Mouse (Mus musculus): Measurements from ENCODE around the gene Ttc30a1. TPM values are rescaled to one million over a fixed set of nuclear protein-coding genes. Genes with fewer than 3 reads are reported as not detected.
"Not testable (repeated sequence)": the region's sequence is repeated elsewhere in the genome, so short reads cannot be mapped to it uniquely, and the experiment has no call there.

Gene Ttc30a1
- 8.5 TPM in 2 replicates for polyA plus RNA-seq (2015; fragmentation: Nextera tagmentation; extraction: Ambion mirVana)

- Histone ChIP-seq H3K4me3 (replicated peaks) (peak within 1 kb of the TSS; percentile 49), H3K4me1 (replicated peaks) (peaks cover 12% of the 10 kb centered on the region), H3K4me2 (replicated peaks) (peak within 1 kb of the TSS; percentile 68), H3K9ac (replicated peaks) (peak within 1 kb of the TSS; percentile 52; the same call in 1 of the 2 replicates)
- peak; percentile 78 for ATAC-seq
- H3K36me3 ChIP-seq, H3K9me3 ChIP-seq, H3K27me3 ChIP-seq, H3K27ac ChIP-seq: not testable (repeated sequence)
- 2% methylated on average over 33 of the region's 34 CpGs for WGBS
These were observed at the start of gene Ttc30a1 for GRCm38 (mm10) chr2:75981440-75982081. Gene Ttc30a1, minus strand, starts transcription at chr2:75981967.

DNA sequence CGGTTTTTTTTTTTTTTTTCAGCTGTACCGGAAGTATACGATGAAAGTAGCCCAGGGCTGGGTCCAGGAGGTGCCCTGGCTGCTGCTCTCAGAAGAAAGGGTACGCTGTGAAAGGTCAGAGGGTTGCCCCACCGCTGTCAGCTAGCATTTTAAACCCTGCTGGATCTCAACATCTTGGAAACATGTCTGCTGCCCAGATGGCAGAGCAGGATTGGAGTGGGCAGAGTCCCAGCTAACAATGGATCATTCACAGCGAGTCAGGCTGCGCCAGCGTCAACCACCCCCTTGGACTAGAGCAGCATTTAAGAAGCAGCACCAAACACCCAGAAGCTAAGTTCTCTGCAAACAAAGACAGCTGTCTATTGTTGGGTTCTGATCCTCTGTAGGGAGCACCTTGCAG is 48.3 kb upstream of the Ttc30a1 start:
- Histone ChIP-seq H3K4me2 (replicated peaks) (peak overlapping the region; percentile 29; the same call in 1 of the 2 replicates), H3K36me3 (no peaks in the 10 kb centered on the region), H3K27ac (peak overlapping the region; percentile 93), H3K4me3 (replicated peaks) (no peak overlapping the region), H3K9ac (replicated peaks) (peak overlapping the region; percentile 42), H3K4me1 (replicated peaks) (peaks cover 25% of the 10 kb centered on the region), H3K27me3 (no peaks in the 10 kb centered on the region), H3K9me3 (no peaks in the 10 kb centered on the region)
- 7% methylated on average over 8 of the region's 8 CpGs for WGBS
- peak; percentile 78 for ATAC-seq

DNA sequence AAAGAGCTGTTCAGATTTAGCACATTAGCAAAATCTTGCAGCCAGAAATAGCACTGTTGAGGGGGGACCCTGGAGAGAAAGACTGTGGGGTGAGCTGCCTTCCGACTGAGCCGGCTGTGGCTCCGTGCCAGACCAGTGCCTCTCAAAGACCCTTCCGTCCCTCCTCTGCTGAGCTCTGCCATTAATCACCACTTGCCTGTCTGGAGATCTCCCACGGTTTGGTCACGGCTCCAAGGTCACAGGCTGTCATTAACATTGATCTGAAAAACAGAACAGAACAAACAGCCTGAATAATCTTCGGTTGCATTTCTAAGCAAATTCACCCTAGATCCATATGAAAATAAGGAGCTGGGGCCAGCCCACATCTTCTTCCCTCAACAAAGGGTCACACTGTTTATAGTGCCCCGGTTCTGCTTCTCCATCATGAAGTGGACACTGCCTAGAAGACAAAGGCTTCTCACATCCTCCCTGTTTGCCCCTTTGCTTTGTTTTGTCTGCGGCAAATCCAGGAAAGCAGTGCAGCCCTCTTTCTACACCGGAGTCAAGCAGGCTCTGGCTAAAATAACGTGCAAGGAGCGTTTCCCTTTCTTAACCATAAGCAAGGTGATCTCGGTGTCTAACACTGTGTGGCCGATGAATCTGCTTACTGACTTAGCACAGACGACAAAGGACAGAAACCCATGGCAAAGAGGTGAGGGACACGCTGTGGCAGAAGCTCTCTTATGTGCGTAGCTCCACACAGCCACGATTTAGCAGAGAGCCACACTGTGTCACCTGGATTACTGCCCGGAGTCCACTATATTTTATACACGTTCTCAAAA is 47.5 kb upstream of the Ttc30a1 start:
- WGBS = 14% methylated on average over 20 of the region's 20 CpGs
- no peaks in the 10 kb centered on the region for H3K36me3 ChIP-seq
- H3K27me3 ChIP-seq = no peaks in the 10 kb centered on the region
- H3K9ac ChIP-seq (replicated peaks) = peak overlapping the region; percentile 42
- H3K4me2 ChIP-seq (replicated peaks) = peak overlapping the region; percentile 29
- no peaks in the 10 kb centered on the region for H3K9me3 ChIP-seq
- H3K4me1 ChIP-seq (replicated peaks) = peaks cover 25% of the 10 kb centered on the region
- H3K4me3 ChIP-seq (replicated peaks) = no peak overlapping the region
- peak overlapping the region; percentile 93 for H3K27ac ChIP-seq
- ATAC-seq = peak; percentile 88

DNA sequence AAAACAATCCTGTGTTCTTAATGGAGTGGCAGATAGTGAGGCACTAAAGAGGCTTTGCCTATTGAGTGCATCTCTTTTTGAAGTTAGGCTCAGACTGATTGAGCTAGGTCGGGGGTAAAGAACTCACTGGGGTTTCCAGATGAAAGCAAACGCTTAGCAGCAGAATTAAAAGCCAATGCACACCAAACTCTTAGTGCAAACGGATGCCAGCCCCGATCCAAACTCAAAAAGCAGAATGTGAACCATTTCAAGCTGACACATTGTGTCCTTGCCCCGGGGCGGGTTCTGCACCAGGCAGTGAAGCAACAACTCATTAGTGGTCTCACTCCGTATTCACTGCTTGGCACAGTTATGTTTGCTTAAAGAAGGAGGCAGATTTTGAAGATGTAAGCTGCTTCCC is 35.1 kb upstream of the Ttc30a1 start:
- no peaks in the 10 kb centered on the region for H3K27me3 ChIP-seq
- ATAC-seq = peak; percentile 80
- WGBS = 3% methylated on average over 7 of the region's 7 CpGs
- H3K4me3 ChIP-seq (replicated peaks) = no peak overlapping the region
- H3K4me1 ChIP-seq (replicated peaks) = peaks cover 24% of the 10 kb centered on the region
- peak overlapping the region; percentile 19; the same call in 1 of the 2 replicates for H3K4me2 ChIP-seq (replicated peaks)
- H3K9me3 ChIP-seq = no peaks in the 10 kb centered on the region
- no peaks in the 10 kb centered on the region for H3K36me3 ChIP-seq
- 0 out of 2 replicates have a peak overlapping the region, but pooled peaks have one; percentile 3 for H3K27ac ChIP-seq
- H3K9ac ChIP-seq (replicated peaks) = no peak overlapping the region

GRCm38 (mm10) chr2:76016136-76016535 is 34.4 kb upstream of the Ttc30a1 start:
- Histone ChIP-seq H3K4me3 (replicated peaks) (no peak overlapping the region), H3K36me3 (no peaks in the 10 kb centered on the region), H3K9ac (replicated peaks) (no peak overlapping the region), H3K4me1 (replicated peaks) (peaks cover 22% of the 10 kb centered on the region), H3K27me3 (no peaks in the 10 kb centered on the region), H3K4me2 (replicated peaks) (no peak overlapping the region), H3K9me3 (no peaks in the 10 kb centered on the region), H3K27ac (no peak overlapping the region)
- WGBS = 76% methylated on average over 8 of the region's 8 CpGs
- no peak for ATAC-seq

DNA sequence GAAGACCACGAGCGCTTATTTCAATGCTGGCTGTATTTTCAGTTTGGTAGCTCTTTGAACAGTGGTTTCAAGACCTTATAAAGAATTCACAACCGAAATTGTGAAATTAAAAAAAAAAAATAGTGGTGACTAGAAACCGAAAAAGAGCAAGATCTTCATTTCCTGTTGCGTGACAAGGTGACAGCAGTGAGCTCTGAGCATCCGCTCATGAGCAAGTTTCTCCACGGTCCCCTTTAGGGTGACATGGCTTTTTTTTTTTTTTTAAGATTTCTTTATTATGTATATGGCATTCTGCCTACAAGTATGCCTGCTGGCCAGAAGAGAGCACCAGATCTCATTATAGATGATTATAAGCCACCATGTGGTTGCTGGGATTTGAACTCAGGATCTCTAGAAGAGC is 33.7 kb upstream of the Ttc30a1 start:
- Histone ChIP-seq H3K36me3 (no peaks in the 10 kb centered on the region), H3K9ac (replicated peaks) (no peak overlapping the region), H3K4me2 (replicated peaks) (no peak overlapping the region), H3K9me3 (no peaks in the 10 kb centered on the region), H3K27me3 (no peaks in the 10 kb centered on the region), H3K4me3 (replicated peaks) (no peak overlapping the region), H3K27ac (no peak overlapping the region), H3K4me1 (replicated peaks) (peaks cover 18% of the 10 kb centered on the region)
- 93% methylated on average over 7 of the region's 7 CpGs for WGBS
- ATAC-seq = no peak

- Histone ChIP-seq H3K9me3 (no peaks in the 10 kb centered on the region), H3K4me1 (replicated peaks) (peaks cover 18% of the 10 kb centered on the region), H3K9ac (replicated peaks) (no peak overlapping the region), H3K27me3 (no peaks in the 10 kb centered on the region), H3K4me3 (replicated peaks) (no peak overlapping the region), H3K36me3 (no peaks in the 10 kb centered on the region), H3K4me2 (replicated peaks) (no peak overlapping the region), H3K27ac (no peak overlapping the region)
- no peak for ATAC-seq
- WGBS = 88% methylated on average over 3 of the region's 3 CpGs
These were observed 32.9 kb upstream of the Ttc30a1 start for GRCm38 (mm10) chr2:76014659-76015058.

DNA sequence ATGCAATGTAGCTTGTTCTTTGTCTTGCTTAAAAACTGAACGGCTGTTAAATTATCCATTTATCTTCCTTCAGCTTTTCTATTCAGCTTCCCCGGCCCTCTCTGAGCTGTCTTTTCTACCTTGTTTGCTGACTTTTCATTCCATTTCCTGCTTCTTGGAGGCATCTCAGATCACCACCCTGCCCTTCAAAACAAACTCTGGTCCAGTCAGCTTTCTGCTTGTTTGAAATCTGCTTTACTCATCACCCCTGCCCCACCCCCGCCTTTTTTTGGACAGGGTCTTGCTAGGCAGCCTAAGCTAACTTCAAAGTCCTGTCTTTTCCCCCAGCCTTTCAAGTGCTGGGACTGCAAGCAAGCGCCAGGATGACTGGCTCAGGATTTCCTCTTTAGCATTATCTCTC is 24.4 kb upstream of the Ttc30a1 start:
- no peak overlapping the region for H3K4me3 ChIP-seq (replicated peaks)
- H3K4me2 ChIP-seq (replicated peaks) = no peak overlapping the region
- ATAC-seq = no peak
- H3K27me3 ChIP-seq = no peaks in the 10 kb centered on the region
- H3K36me3 ChIP-seq = no peaks in the 10 kb centered on the region
- H3K9me3 ChIP-seq = no peaks in the 10 kb centered on the region
- peaks cover 5% of the 10 kb centered on the region; the same call in 1 of the 2 replicates for H3K4me1 ChIP-seq (replicated peaks)
- 10% methylated on average over 4 of the region's 4 CpGs for WGBS
- no peak overlapping the region for H3K9ac ChIP-seq (replicated peaks)
- no peak overlapping the region for H3K27ac ChIP-seq

GRCm38 (mm10) chr2:76002899-76003298 is 21.1 kb upstream of the Ttc30a1 start:
- WGBS = 83% methylated on average over 9 of the region's 9 CpGs
- no peaks in the 10 kb centered on the region for H3K9me3 ChIP-seq
- no peaks in the 10 kb centered on the region for H3K27me3 ChIP-seq
- H3K4me2 ChIP-seq (replicated peaks) = no peak overlapping the region
- H3K4me3 ChIP-seq (replicated peaks) = no peak overlapping the region
- H3K36me3 ChIP-seq = no peaks in the 10 kb centered on the region
- no peak overlapping the region for H3K9ac ChIP-seq (replicated peaks)
- no peak overlapping the region for H3K27ac ChIP-seq
- no peak for ATAC-seq
- peaks cover 5% of the 10 kb centered on the region; the same call in 1 of the 2 replicates for H3K4me1 ChIP-seq (replicated peaks)

GRCm38 (mm10) chr2:76001392-76001791 is 19.6 kb upstream of the Ttc30a1 start:
- Histone ChIP-seq H3K4me2 (replicated peaks) (no peak overlapping the region), H3K4me3 (replicated peaks) (no peak overlapping the region), H3K36me3 (no peaks in the 10 kb centered on the region), H3K9ac (replicated peaks) (no peak overlapping the region), H3K4me1 (replicated peaks) (peaks cover 5% of the 10 kb centered on the region; the same call in 1 of the 2 replicates), H3K27ac (no peak overlapping the region), H3K27me3 (no peaks in the 10 kb centered on the region), H3K9me3 (no peaks in the 10 kb centered on the region)
- no peak for ATAC-seq
- 49% methylated on average over 8 of the region's 8 CpGs for WGBS

DNA sequence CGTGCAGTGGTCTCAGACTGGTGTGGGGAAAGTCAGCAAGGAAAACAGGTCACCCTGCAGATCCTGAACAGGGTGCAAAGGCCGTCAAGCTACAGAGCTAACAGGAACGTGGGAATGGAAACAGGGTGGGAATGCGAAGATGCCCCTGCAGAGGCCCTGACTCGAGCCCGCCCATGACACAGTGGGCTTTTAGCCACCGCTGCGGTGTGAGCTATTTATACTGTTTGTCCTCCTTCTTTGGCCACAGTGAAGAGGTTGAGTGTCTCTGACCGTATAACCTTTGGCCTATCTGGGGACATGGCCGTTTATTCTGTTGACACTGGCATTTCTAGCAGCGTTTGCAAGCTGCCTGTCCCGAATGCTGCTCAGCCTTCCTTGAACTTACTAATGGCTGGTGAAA is 17.9 kb upstream of the Ttc30a1 start:
- no peak overlapping the region for H3K27ac ChIP-seq
- WGBS = 64% methylated on average over 12 of the region's 12 CpGs

GRCm38 (mm10) chr2:75998692-75999091 is 16.9 kb upstream of the Ttc30a1 start:
- H3K36me3 ChIP-seq = no peaks in the 10 kb centered on the region
- H3K4me1 ChIP-seq (replicated peaks) = no peaks in the 10 kb centered on the region
- WGBS = 59% methylated on average over 8 of the region's 8 CpGs
- H3K27ac ChIP-seq = no peak overlapping the region
- 0 out of 2 replicates have a peak, but pooled peaks have one; percentile 53 for ATAC-seq
- no peak overlapping the region for H3K4me2 ChIP-seq (replicated peaks)
- no peaks in the 10 kb centered on the region for H3K9me3 ChIP-seq
- no peaks in the 10 kb centered on the region for H3K27me3 ChIP-seq
- no peak overlapping the region for H3K4me3 ChIP-seq (replicated peaks)
- no peak overlapping the region for H3K9ac ChIP-seq (replicated peaks)

More for the DNA sequence above, 17.9 kb upstream of the Ttc30a1 start:
- Histone ChIP-seq H3K4me1 (replicated peaks) (no peaks in the 10 kb centered on the region), H3K9me3 (no peaks in the 10 kb centered on the region), H3K4me2 (replicated peaks) (no peak overlapping the region), H3K9ac (replicated peaks) (no peak overlapping the region), H3K27me3 (no peaks in the 10 kb centered on the region), H3K4me3 (replicated peaks) (no peak overlapping the region), H3K36me3 (no peaks in the 10 kb centered on the region)
- ATAC-seq = no peak

Data from midbrain, embryonic 13.5 days (tissue).